Mouse (Mus musculus): Measurements from ENCODE around the gene Fcna.

The Fcna gene

GRCm38 (mm10) chr2:25579737-25580460, 47.9 kb downstream of the Fcna start:
- no peak for TF ChIP-seq POU5F1 (IDR thresholded peaks at IDR 0.05; ENCODE audit: borderline replicate concordance, low read length)
- peak; percentile 57 for TF ChIP-seq CTCF (conservative IDR thresholded peaks at IDR 0.05; ENCODE audit: low read length)
- peak overlapping the region; percentile 69 for H3K4me3 ChIP-seq (replicated peaks; ENCODE audit: low read length)
- peaks cover 83% of the 10 kb centered on the region for H3K4me1 ChIP-seq (replicated peaks; ENCODE audit: low read depth, low read length)
- no peaks in the 10 kb centered on the region for H3K9me3 ChIP-seq (ENCODE audit: low read length)
- H3K27me3 ChIP-seq (ENCODE audit: insufficient read depth, low read length), result peaks cover 67% of the 10 kb centered on the region
- H3K36me3 ChIP-seq (ENCODE audit: insufficient read depth, low read length), result peaks cover 29% of the 10 kb centered on the region

GRCm38 (mm10) chr2:25578796-25579736, 48.8 kb downstream of the Fcna start:
- H3K4me3 ChIP-seq (replicated peaks; ENCODE audit: low read length), result peak overlapping the region; percentile 69
- H3K4me1 ChIP-seq (replicated peaks; ENCODE audit: low read depth, low read length), result peaks cover 78% of the 10 kb centered on the region
- H3K9me3 ChIP-seq (ENCODE audit: low read length), result no peaks in the 10 kb centered on the region
- H3K36me3 ChIP-seq (ENCODE audit: insufficient read depth, low read length), result peaks cover 20% of the 10 kb centered on the region
- peaks cover 67% of the 10 kb centered on the region for H3K27me3 ChIP-seq (ENCODE audit: insufficient read depth, low read length)
- TF ChIP-seq NANOG (IDR thresholded peaks at IDR 0.05; ENCODE audit: borderline replicate concordance, low read length) (no peak), CTCF (conservative IDR thresholded peaks at IDR 0.05; ENCODE audit: low read length) (no peak), POU5F1 (IDR thresholded peaks at IDR 0.05; ENCODE audit: borderline replicate concordance, low read length) (no peak)

GRCm38 (mm10) chr2:25577951-25578795, 49.7 kb downstream of the Fcna start:
- no peak for TF ChIP-seq NANOG (IDR thresholded peaks at IDR 0.05; ENCODE audit: borderline replicate concordance, low read length)
- no peak for TF ChIP-seq POU5F1 (IDR thresholded peaks at IDR 0.05; ENCODE audit: borderline replicate concordance, low read length)
- TF ChIP-seq CTCF (conservative IDR thresholded peaks at IDR 0.05; ENCODE audit: low read length), result no peak
- Histone ChIP-seq H3K36me3 (ENCODE audit: insufficient read depth, low read length) (peaks cover 16% of the 10 kb centered on the region), H3K4me3 (replicated peaks; ENCODE audit: low read length) (peak overlapping the region; percentile 69), H3K9me3 (ENCODE audit: low read length) (no peaks in the 10 kb centered on the region), H3K27me3 (ENCODE audit: insufficient read depth, low read length) (peaks cover 67% of the 10 kb centered on the region), H3K4me1 (replicated peaks; ENCODE audit: low read depth, low read length) (peaks cover 78% of the 10 kb centered on the region)

GRCm38 (mm10) chr2:25576965-25577891, 50.6 kb downstream of the Fcna start:
- peak overlapping the region; percentile 69 for H3K4me3 ChIP-seq (replicated peaks; ENCODE audit: low read length)
- peaks cover 66% of the 10 kb centered on the region for H3K27me3 ChIP-seq (ENCODE audit: insufficient read depth, low read length)
- H3K4me1 ChIP-seq (replicated peaks; ENCODE audit: low read depth, low read length), result peaks cover 71% of the 10 kb centered on the region
- peaks cover 15% of the 10 kb centered on the region for H3K36me3 ChIP-seq (ENCODE audit: insufficient read depth, low read length)
- TF ChIP-seq NANOG (IDR thresholded peaks at IDR 0.05; ENCODE audit: borderline replicate concordance, low read length), result no peak
- H3K9me3 ChIP-seq (ENCODE audit: low read length), result no peaks in the 10 kb centered on the region

- Histone ChIP-seq H3K36me3 (ENCODE audit: insufficient read depth, low read length) (peaks cover 21% of the 10 kb centered on the region), H3K4me1 (replicated peaks; ENCODE audit: low read depth, low read length) (peaks cover 63% of the 10 kb centered on the region), H3K27me3 (ENCODE audit: insufficient read depth, low read length) (peaks cover 60% of the 10 kb centered on the region), H3K4me3 (replicated peaks; ENCODE audit: low read length) (peak overlapping the region; percentile 69; the same call in 1 of the 2 replicates), H3K9me3 (ENCODE audit: low read length) (no peaks in the 10 kb centered on the region)
- no peak for TF ChIP-seq CTCF (conservative IDR thresholded peaks at IDR 0.05; ENCODE audit: low read length)
- TF ChIP-seq POU5F1 (IDR thresholded peaks at IDR 0.05; ENCODE audit: borderline replicate concordance, low read length), result no peak
- TF ChIP-seq NANOG (IDR thresholded peaks at IDR 0.05; ENCODE audit: borderline replicate concordance, low read length), result no peak
Measured at GRCm38 (mm10) chr2:25576028-25576850, 51.6 kb downstream of the Fcna start.

GRCm38 (mm10) chr2:25575432-25576027, 52.3 kb downstream of the Fcna start:
- H3K9me3 ChIP-seq (ENCODE audit: low read length), result no peaks in the 10 kb centered on the region
- H3K4me1 ChIP-seq (replicated peaks; ENCODE audit: low read depth, low read length), result peaks cover 58% of the 10 kb centered on the region
- peaks cover 53% of the 10 kb centered on the region for H3K27me3 ChIP-seq (ENCODE audit: insufficient read depth, low read length)
- peaks cover 28% of the 10 kb centered on the region for H3K36me3 ChIP-seq (ENCODE audit: insufficient read depth, low read length)
- H3K4me3 ChIP-seq (replicated peaks; ENCODE audit: low read length), result peak overlapping the region; percentile 53
- TF ChIP-seq POU5F1 (IDR thresholded peaks at IDR 0.05; ENCODE audit: borderline replicate concordance, low read length), result no peak
- no peak for TF ChIP-seq NANOG (IDR thresholded peaks at IDR 0.05; ENCODE audit: borderline replicate concordance, low read length)
